Mouse (Mus musculus) limb, embryonic 13.5 days (tissue): ENCODE measurements at regions not wholly inside any gene's neighbourhood (a gene's known extent, or its start where the extent isn't known, plus 50 kb on each side); places are given as distances from the start of the nearest gene placed in this dataset.

ENCODE experiments used
- ATAC-seq: fragments of 200-750 bp; cut with Nextera tagmentation; 2 replicates; pipeline ENCODE4 v1.8.0; 2017; ENCODE audit warnings: low read depth, moderate number of reproducible peaks, moderate TSS enrichment; ENCODE audit not compliant: low FRiP score
- H3K27ac ChIP-seq: fragments of 300-500 bp; sonication (generic); 2 replicates; pipeline ENCODE4 v1.5.1; 2015; ENCODE audit warnings: inconsistent platforms, mild to moderate bottlenecking, moderate library complexity
- H3K27me3 ChIP-seq: fragments of 300-500 bp; sonication (generic); 2 replicates; pipeline ENCODE4 v1.6.1; 2015; ENCODE audit warnings: mild to moderate bottlenecking, inconsistent platforms
- H3K36me3 ChIP-seq: fragments of 300-500 bp; sonication (generic); 2 replicates; pipeline ENCODE4 v1.6.1; 2015; ENCODE audit warnings: inconsistent platforms, mild to moderate bottlenecking, moderate library complexity
- H3K4me1 ChIP-seq: fragments of 300-500 bp; sonication (generic); 2 replicates; pipeline ENCODE4 v1.6.1; 2015; ENCODE audit warnings: inconsistent platforms
- H3K4me2 ChIP-seq: fragments of 300-500 bp; sonication (generic); replicated peaks from 2 replicates; pipeline ENCODE4 v1.6.1; 2015; ENCODE audit warnings: inconsistent platforms, mild to moderate bottlenecking, moderate library complexity
- H3K4me3 ChIP-seq: fragments of 300-500 bp; sonication (generic); 2 replicates; pipeline ENCODE4 v1.5.1; 2015; ENCODE audit warnings: moderate library complexity, mild to moderate bottlenecking, inconsistent platforms
- H3K9ac ChIP-seq: fragments of 300-500 bp; sonication (generic); 2 replicates; pipeline ENCODE4 v1.6.1; 2015; ENCODE audit warnings: mild to moderate bottlenecking, inconsistent platforms
- H3K9me3 ChIP-seq: fragments of 300-500 bp; sonication (generic); 2 replicates; pipeline ENCODE4 v1.6.1; 2016; ENCODE audit warnings: inconsistent platforms
- WGBS: fragments of 180-500 bp; shearing (Covaris S2); methylation state at CpG from one replicate; pipeline ENCODE4 v1.1.7; 2015; 5-methylcytosine and 5-hydroxymethylcytosine counted together

DNA sequence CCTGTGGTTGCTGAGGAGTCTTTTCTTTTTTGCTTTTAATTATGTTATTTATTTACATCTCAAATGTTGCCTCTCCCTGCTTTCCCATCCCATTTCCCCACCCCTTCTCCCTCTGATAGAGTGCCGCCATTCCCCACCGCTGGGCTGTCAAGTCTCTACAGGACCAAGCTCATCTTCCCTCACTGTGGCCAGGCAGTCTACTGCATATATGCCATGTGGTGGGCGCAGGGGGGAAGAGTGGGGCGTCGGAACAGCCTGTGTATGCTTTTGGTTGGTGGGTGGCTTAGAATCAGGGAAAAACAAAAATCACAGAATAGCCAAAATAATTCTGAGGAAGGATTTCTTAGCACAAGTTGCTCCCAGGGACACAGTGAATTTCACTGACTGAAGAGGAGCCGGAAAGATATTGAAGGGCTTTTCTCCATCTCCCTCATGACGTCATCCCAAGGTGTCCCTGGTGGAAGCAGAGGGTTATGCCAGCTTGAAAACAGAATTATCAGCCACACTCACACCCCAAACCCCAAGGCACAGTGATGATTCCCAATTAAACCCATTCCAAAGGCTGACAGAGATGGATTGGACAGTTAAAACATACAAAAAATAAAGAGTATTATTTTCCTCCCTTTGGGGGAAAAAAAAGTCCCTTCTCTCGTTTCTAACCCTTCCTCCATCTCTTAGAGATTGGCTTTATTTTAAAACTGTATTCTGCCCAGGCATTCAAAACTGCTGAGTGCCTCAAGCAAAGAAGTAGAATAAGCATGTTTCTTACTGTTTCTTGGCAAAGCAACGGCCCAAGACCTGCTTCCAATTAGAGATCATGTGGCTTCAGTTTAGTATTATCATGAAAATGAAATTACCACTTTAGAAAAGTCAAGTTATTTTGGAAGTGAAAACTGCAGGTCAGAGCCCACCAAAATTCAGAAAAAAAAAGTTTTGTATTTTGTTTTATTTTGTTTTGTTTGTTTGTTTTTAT, 232.0 kb downstream of the Clic5 start:
- Histone ChIP-seq H3K4me1 (peaks cover 24% of the 10 kb centered on the region), H3K4me3 (no peak overlapping the region), H3K27ac (no peak overlapping the region), H3K9me3 (peaks cover 7% of the 10 kb centered on the region), H3K4me2 (no peak overlapping the region), H3K36me3 (no peaks in the 10 kb centered on the region), H3K9ac (no peak overlapping the region), H3K27me3 (peaks cover 47% of the 10 kb centered on the region)
- ATAC-seq: no peak
- 65% methylated on average over 9 of the region's 9 CpGs for WGBS

- Histone ChIP-seq H3K4me3 (no peak overlapping the region), H3K9ac (no peak overlapping the region), H3K27me3 (peaks cover 60% of the 10 kb centered on the region), H3K4me1 (peaks cover 24% of the 10 kb centered on the region), H3K4me2 (no peak overlapping the region), H3K36me3 (no peaks in the 10 kb centered on the region), H3K27ac (no peak overlapping the region), H3K9me3 (no peaks in the 10 kb centered on the region)
- ATAC-seq: no peak
- 75% methylated on average over 2 of the region's 2 CpGs for WGBS
These were observed 233.8 kb downstream of the Clic5 start for GRCm38 (mm10) chr17:44422161-44422560.

DNA sequence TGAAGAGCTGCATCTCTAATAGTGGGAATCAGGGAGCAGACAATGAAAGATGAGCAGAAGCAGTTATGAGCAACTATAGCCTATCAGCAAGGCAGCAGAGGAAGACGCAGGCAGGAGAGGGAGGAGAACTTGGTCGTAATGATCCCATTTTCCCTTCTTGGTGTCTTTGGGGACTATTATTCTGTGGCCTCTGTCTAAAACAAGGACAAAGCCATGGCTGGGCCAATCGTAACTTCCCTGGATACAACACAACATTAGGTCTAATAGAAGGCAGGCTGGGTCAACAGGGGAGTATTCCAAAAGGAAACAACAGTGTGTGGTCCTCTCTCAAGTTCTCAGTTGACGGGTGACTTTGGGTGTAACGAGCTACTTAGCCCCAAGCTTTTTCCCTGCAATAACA, 234.5 kb downstream of the Clic5 start:
- no peak overlapping the region for H3K9ac ChIP-seq
- H3K4me3 ChIP-seq: no peak overlapping the region
- no peaks in the 10 kb centered on the region for H3K9me3 ChIP-seq
- H3K4me2 ChIP-seq: no peak overlapping the region
- 60% methylated on average over 5 of the region's 5 CpGs for WGBS
- H3K27me3 ChIP-seq: peaks cover 62% of the 10 kb centered on the region
- peaks cover 24% of the 10 kb centered on the region for H3K4me1 ChIP-seq
- no peak overlapping the region for H3K27ac ChIP-seq
- no peak for ATAC-seq
- H3K36me3 ChIP-seq: no peaks in the 10 kb centered on the region

- Histone ChIP-seq H3K9ac (no peak overlapping the region), H3K4me2 (no peak overlapping the region), H3K4me3 (no peak overlapping the region), H3K27me3 (peaks cover 69% of the 10 kb centered on the region), H3K4me1 (peaks cover 24% of the 10 kb centered on the region), H3K36me3 (no peaks in the 10 kb centered on the region), H3K9me3 (no peaks in the 10 kb centered on the region), H3K27ac (no peak overlapping the region)
- ATAC-seq: no peak
- WGBS: 84% methylated on average over 5 of the region's 5 CpGs
These were observed 235.1 kb downstream of the Clic5 start for GRCm38 (mm10) chr17:44423471-44423985.

DNA sequence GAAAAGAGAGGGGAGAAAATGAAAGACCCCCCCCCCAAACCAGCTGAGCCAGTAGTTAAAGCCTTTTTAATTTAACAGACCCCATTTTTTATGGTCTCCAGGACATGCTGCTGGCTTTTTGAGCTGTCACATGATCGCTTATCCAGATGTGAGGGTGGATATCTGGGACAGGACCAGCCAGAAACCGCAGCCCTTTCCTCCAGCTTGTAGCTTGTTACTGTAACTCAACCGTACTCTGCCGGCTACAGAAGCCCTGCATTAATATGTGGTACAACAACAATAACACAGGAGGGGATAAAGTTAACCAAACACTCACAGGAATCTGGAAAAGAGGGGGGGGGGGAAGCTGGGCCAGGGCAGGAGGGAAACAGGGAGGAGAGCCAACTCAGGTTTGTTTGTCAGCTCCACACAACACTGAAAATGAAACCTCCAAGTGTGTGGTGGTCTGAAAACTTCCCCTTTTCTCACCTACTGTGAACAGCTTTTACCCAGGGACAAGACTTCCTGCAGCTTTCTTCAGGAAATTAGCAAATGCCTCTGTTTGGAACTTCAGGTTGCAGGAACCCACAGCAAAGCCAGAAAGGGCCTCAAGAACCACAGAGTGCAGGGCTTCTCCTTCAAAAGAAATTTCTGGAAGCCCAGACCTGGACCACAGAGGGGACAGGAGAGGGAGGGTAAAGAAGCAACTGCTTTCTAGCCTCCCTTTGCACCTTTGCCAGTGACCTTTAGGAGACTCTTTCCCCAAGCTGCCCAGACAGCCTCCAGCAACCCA, 244.3 kb downstream of the Clic5 start:
- Histone ChIP-seq H3K9ac (no peak overlapping the region), H3K4me1 (peaks cover 23% of the 10 kb centered on the region), H3K4me2 (peak overlapping the region; percentile 30; the same call in 1 of the 2 replicates), H3K27ac (peak overlapping the region; percentile 76), H3K9me3 (no peaks in the 10 kb centered on the region), H3K4me3 (no peak overlapping the region), H3K36me3 (no peaks in the 10 kb centered on the region), H3K27me3 (peaks cover 62% of the 10 kb centered on the region)
- 4% methylated on average over 4 of the region's 4 CpGs for WGBS
- peak; percentile 93 for ATAC-seq

GRCm38 (mm10) chr17:44433296-44433653, 244.9 kb downstream of the Clic5 start:
- peaks cover 23% of the 10 kb centered on the region for H3K4me1 ChIP-seq
- peak overlapping the region; percentile 76 for H3K27ac ChIP-seq
- no peak for ATAC-seq
- H3K9ac ChIP-seq: no peak overlapping the region
- no peak overlapping the region for H3K4me3 ChIP-seq
- H3K9me3 ChIP-seq: no peaks in the 10 kb centered on the region
- peaks cover 59% of the 10 kb centered on the region for H3K27me3 ChIP-seq
- no peak overlapping the region for H3K4me2 ChIP-seq
- H3K36me3 ChIP-seq: no peaks in the 10 kb centered on the region

DNA sequence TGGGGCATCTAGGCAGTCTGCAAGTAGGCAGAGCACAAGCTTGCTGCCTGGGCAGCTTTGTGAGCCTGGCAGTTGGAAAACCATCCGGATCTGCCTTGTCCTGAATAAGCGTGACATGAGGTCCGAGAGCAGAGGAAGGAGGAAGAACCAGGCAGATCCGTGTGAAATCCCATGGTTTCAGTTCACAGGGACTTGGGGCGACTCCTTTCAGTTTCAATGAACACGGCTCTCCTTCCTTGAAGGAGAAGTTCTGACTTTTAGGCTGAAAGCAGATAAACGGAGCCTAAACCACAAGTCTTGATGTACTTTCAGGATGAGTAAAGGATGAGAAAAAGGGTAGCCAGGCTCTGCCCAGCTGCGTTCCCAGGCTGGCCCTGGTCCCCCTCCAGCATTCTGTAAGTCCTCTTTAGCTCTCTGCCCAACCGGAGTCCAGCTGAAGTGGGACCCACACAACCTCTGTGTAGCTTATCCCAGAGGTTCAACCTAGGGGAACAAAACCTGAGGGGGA, 248.2 kb downstream of the Clic5 start:
- H3K4me1 ChIP-seq: peaks cover 22% of the 10 kb centered on the region
- no peaks in the 10 kb centered on the region for H3K9me3 ChIP-seq
- 90% methylated on average over 9 of the region's 9 CpGs for WGBS
- no peak overlapping the region for H3K27ac ChIP-seq
- peaks cover 47% of the 10 kb centered on the region for H3K27me3 ChIP-seq
- no peak overlapping the region for H3K9ac ChIP-seq
- no peak for ATAC-seq
- no peak overlapping the region for H3K4me2 ChIP-seq
- no peaks in the 10 kb centered on the region for H3K36me3 ChIP-seq
- no peak overlapping the region for H3K4me3 ChIP-seq

- H3K27ac ChIP-seq: no peak overlapping the region
- H3K27me3 ChIP-seq: peaks cover 53% of the 10 kb centered on the region
- no peaks in the 10 kb centered on the region for H3K9me3 ChIP-seq
- H3K9ac ChIP-seq: no peak overlapping the region
- H3K4me3 ChIP-seq: no peak overlapping the region
- ATAC-seq: no peak
- H3K4me1 ChIP-seq: peaks cover 4% of the 10 kb centered on the region; the same call in 1 of the 2 replicates
- no peak overlapping the region for H3K4me2 ChIP-seq
- H3K36me3 ChIP-seq: no peaks in the 10 kb centered on the region
These were observed 250.1 kb downstream of the Clic5 start for GRCm38 (mm10) chr17:44438526-44438925.

- no peak overlapping the region for H3K27ac ChIP-seq
- H3K9me3 ChIP-seq: no peaks in the 10 kb centered on the region
- H3K9ac ChIP-seq: no peak overlapping the region
- H3K4me2 ChIP-seq: no peak overlapping the region
- no peaks in the 10 kb centered on the region for H3K4me1 ChIP-seq
- H3K27me3 ChIP-seq: peaks cover 26% of the 10 kb centered on the region
- no peak overlapping the region for H3K4me3 ChIP-seq
- no peak for ATAC-seq
- H3K36me3 ChIP-seq: no peaks in the 10 kb centered on the region
- 68% methylated on average over 11 of the region's 11 CpGs for WGBS
These were observed 255.1 kb downstream of the Clic5 start for GRCm38 (mm10) chr17:44443460-44443859.

DNA sequence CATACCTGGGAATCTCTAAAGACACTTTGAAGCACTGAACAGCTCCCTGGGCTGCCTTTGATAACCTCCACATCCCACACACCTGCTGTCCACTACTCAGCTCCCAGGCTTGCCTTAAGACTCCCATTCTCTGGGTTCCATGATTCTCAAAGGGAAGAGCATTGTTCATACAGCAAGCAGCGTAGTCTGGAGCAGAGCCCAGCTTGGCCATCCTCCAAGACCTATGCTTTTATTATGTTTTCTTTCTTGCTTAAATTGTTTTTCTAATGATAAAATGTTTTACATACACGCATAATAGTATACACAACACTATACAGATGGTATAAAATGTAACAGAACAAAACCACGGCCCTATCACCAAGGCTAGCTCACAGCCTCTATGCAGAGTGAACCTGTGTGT, 257.0 kb downstream of the Clic5 start:
- Histone ChIP-seq H3K4me2 (no peak overlapping the region), H3K4me1 (no peaks in the 10 kb centered on the region), H3K27me3 (peaks cover 25% of the 10 kb centered on the region), H3K9me3 (no peaks in the 10 kb centered on the region), H3K27ac (no peak overlapping the region), H3K36me3 (no peaks in the 10 kb centered on the region), H3K4me3 (no peak overlapping the region), H3K9ac (no peak overlapping the region)
- WGBS: 60% methylated on average over 3 of the region's 3 CpGs
- ATAC-seq: no peak
